Mouse (Mus musculus): ENCODE measurements around the gene Atf1. TPM values are rescaled to one million over a fixed set of nuclear protein-coding genes. Genes with fewer than 3 reads are reported as not detected.
A peak's percentile ranks its signal among the peaks of the same experiment; 100 is the strongest.

Atf1 gene
- polyA plus RNA-seq, 2 experiments, result 24.9 to 29.7 TPM

DNA sequence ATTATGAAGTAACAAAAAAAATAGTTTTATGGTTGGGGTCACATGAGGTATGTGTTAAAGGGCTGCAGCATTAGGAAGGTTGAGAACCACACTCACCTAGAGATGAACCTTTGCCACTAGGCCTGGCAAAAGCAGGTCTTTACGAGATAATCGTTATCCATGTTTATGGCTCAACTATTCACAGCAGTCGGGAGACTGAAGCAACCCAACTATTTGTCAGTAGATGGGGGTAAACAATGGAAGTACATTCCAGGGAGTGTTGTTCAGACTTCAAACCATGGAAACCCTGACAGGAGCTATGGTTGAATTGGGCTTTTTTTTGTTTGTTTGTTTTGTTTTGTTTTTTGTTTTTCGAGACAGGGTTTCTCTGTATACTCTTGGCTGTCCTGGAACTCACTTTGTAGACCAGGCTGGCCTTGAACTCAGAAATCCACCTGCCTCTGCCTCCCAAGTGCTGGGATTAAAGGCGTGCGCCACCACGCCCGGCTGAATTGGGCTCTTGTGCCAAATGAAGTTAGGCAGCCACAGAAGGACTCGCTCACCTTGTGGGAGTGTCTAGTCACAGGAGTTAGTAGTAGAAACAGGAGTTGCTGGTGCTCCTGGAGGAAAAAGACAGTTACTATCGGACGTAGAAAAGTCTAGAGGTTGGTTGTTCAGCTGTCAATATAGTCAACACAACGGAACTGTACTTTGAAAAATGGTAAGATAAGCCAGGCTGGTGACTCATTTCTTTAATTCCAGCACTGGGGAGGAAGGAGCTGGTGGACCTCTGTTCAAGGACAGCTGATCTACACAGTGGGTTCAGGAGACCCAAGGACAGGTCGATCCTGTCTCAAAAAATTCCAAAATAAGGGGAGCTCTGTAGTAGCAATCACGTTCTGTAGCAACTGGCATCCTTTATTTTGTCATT lies 4.3 kb downstream of the Atf1 start:
- TF ChIP-seq CTCF (IDR thresholded peaks at IDR 0.05; ENCODE audit: low read depth) (no peak), EP300 (IDR thresholded peaks at IDR 0.05; ENCODE audit: low read depth) (no peak)
- H3K27ac ChIP-seq, result no peak overlapping the region
- H3K9me3 ChIP-seq (ENCODE audit: control insufficient read depth, low read length), result no peaks in the 10 kb centered on the region
- WGBS (ENCODE audit: insufficient replicate concordance), result 62% methylated on average over 14 of the region's 14 CpGs
- H3K4me1 ChIP-seq (replicated peaks; ENCODE audit: control insufficient read depth in 2 of 2, insufficient read depth in 2 of 2, low read length in 1 of 2), result peaks cover 29 to 37% of the 10 kb centered on the region in 2 experiments
- H3K4me3 ChIP-seq (ENCODE audit: insufficient read depth in 1 of 2, low read depth in 2 of 2, low read length in 2 of 2), result no peak overlapping the region
- DNase-seq (ENCODE audit: low read depth in 3 of 3, low spot score in 3 of 3) (no peak), ATAC-seq (ENCODE audit: insufficient read depth) (no peak)
- H3K9ac ChIP-seq (replicated peaks), result no peak overlapping the region
- H3K36me3 ChIP-seq (replicated peaks; ENCODE audit: control insufficient read depth, insufficient read depth, low read depth), result peaks cover 30% of the 10 kb centered on the region
- H3K4me2 ChIP-seq (ENCODE audit: low read depth), result no peak overlapping the region
- H3K27me3 ChIP-seq (ENCODE audit: control insufficient read depth, insufficient read depth, low read length), result no peaks in the 10 kb centered on the region

DNA sequence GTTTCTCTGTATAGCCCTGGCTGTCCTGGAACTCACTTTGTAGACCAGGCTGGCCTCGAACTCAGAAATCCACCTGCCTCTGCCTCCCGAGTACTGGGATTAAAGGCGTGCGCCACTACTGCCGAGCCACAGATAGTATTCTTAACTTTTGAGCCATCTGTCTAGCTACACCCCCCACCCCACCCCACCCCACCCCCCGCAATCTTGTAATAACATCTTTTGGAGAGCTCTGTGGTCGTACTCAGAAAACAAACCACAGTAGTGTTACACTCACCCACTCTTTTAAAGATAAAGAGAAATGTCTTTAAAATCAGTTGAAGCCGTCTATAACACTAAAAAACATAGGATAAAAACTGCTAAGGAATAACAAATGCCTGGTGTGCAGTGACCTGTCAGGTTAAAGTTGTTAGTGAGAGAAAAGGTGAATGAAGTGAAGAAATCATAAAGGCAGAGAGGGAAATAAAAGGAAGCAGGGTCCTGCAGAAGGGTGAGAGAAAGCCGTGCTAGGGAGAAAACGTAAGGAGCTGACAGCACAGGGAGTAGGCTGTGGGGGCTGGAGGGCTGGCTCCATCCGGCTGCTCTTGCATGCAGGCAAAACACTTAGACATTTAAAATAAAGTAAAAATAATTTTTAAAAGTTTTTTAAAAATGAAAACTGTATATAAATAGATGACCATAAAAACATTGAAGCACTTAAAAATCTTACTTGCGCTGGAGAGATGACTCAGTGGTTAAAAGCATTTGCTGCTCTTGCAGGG lies 7.8 kb downstream of the Atf1 start:
- ATAC-seq (ENCODE audit: insufficient read depth) (peak; percentile 56; the same call in 1 of the 2 replicates), DNase-seq (ENCODE audit: low read depth in 3 of 3, low spot score in 3 of 3) (no peak)
- Histone ChIP-seq H3K27ac (peak overlapping the region; percentile 29; the same call in 1 of the 2 replicates), H3K9me3 (ENCODE audit: control insufficient read depth, low read length) (no peaks in the 10 kb centered on the region), H3K4me1 (replicated peaks; ENCODE audit: control insufficient read depth in 2 of 2, insufficient read depth in 2 of 2, low read length in 1 of 2) (peaks cover 12 to 21% of the 10 kb centered on the region in 2 experiments), H3K4me3 (ENCODE audit: insufficient read depth in 1 of 2, low read depth in 2 of 2, low read length in 2 of 2) (no peak overlapping the region), H3K9ac (replicated peaks) (no peak overlapping the region), H3K27me3 (ENCODE audit: control insufficient read depth, insufficient read depth, low read length) (no peaks in the 10 kb centered on the region), H3K36me3 (replicated peaks; ENCODE audit: control insufficient read depth, insufficient read depth, low read depth) (peaks cover 45% of the 10 kb centered on the region), H3K4me2 (ENCODE audit: low read depth) (no peak overlapping the region)
- 34% methylated on average over 12 of the region's 12 CpGs for WGBS (ENCODE audit: insufficient replicate concordance)
- no peak for TF ChIP-seq EP300 (IDR thresholded peaks at IDR 0.05; ENCODE audit: low read depth)
- no peak for TF ChIP-seq CTCF (IDR thresholded peaks at IDR 0.05; ENCODE audit: low read depth)

DNA sequence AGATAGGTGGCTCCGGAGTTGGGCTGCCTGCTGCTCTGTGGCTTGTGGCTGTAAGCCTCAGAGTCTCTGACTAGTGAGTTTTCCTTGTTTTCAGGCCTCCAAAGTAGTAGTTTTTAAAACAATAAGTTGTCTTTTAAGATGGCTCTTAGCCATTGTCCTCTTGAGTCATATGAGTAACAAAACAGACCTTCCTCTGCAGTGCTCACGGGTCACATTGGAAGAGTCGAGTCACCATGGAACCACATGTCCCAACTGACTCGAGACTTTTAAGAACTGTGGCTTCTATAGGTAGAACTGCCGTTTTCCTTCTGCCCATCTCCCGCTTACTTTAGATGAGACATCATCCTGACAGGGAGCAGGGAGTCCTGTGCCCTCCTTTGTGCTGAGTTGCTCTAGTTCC lies 9.3 kb downstream of the Atf1 start:
- whole genome bisulfite sequencing (ENCODE audit: insufficient replicate concordance), result 71% methylated on average over 6 of the region's 6 CpGs
- Histone ChIP-seq H3K9me3 (ENCODE audit: control insufficient read depth, low read length) (no peaks in the 10 kb centered on the region), H3K36me3 (replicated peaks; ENCODE audit: control insufficient read depth, insufficient read depth, low read depth) (peaks cover 61% of the 10 kb centered on the region), H3K4me3 (ENCODE audit: insufficient read depth in 1 of 2, low read depth in 2 of 2, low read length in 2 of 2) (no peak overlapping the region), H3K27ac (no peak overlapping the region), H3K4me1 (replicated peaks; ENCODE audit: control insufficient read depth in 2 of 2, insufficient read depth in 2 of 2, low read length in 1 of 2) (peaks cover 4 to 10% of the 10 kb centered on the region in 2 experiments; a peak in 3 of 4 replicates), H3K27me3 (ENCODE audit: control insufficient read depth, insufficient read depth, low read length) (no peaks in the 10 kb centered on the region), H3K4me2 (ENCODE audit: low read depth) (no peak overlapping the region), H3K9ac (replicated peaks) (no peak overlapping the region)
- ATAC-seq (ENCODE audit: insufficient read depth) (no peak), DNase-seq (ENCODE audit: low read depth in 3 of 3, low spot score in 3 of 3) (no peak)
- TF ChIP-seq CTCF (IDR thresholded peaks at IDR 0.05; ENCODE audit: low read depth) (no peak), EP300 (IDR thresholded peaks at IDR 0.05; ENCODE audit: low read depth) (no peak)

DNA sequence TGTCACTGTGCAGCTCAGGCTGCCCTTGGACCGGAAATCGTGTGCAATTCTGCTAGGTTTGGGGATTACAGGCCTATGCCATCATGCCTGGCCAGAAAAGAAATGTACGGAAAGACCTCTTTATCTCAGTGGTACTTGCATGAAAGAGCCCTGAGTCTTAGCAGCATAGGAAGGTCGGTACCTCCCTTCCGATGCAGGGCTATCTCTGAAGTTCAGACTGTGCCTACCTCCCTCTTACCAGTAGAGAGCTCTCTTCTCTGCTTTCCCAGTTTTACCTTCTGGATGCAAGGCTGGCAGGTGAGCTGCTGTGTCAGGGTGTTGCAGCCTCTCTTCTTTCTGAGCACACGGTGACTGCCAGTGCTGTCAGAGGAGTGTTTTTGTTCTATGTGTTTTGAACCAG lies 14.2 kb downstream of the Atf1 start:
- Histone ChIP-seq H3K9ac (replicated peaks) (no peak overlapping the region), H3K9me3 (ENCODE audit: control insufficient read depth, low read length) (no peaks in the 10 kb centered on the region), H3K27me3 (ENCODE audit: control insufficient read depth, insufficient read depth, low read length) (no peaks in the 10 kb centered on the region), H3K27ac (no peak overlapping the region), H3K4me2 (ENCODE audit: low read depth) (no peak overlapping the region), H3K4me3 (ENCODE audit: insufficient read depth in 1 of 2, low read depth in 2 of 2, low read length in 2 of 2) (no peak overlapping the region), H3K36me3 (replicated peaks; ENCODE audit: control insufficient read depth, insufficient read depth, low read depth) (peaks cover 70% of the 10 kb centered on the region), H3K4me1 (replicated peaks; ENCODE audit: control insufficient read depth in 2 of 2, insufficient read depth in 2 of 2, low read length in 1 of 2) (no peaks in the 10 kb centered on the region)
- no peak for ATAC-seq (ENCODE audit: insufficient read depth)
- DNase-seq (ENCODE audit: low read depth in 3 of 3, low spot score in 3 of 3), result no peak
- 80% methylated on average over 6 of the region's 6 CpGs for WGBS (ENCODE audit: insufficient replicate concordance)
- TF ChIP-seq EP300 (IDR thresholded peaks at IDR 0.05; ENCODE audit: low read depth) (no peak), CTCF (IDR thresholded peaks at IDR 0.05; ENCODE audit: low read depth) (no peak)

DNA sequence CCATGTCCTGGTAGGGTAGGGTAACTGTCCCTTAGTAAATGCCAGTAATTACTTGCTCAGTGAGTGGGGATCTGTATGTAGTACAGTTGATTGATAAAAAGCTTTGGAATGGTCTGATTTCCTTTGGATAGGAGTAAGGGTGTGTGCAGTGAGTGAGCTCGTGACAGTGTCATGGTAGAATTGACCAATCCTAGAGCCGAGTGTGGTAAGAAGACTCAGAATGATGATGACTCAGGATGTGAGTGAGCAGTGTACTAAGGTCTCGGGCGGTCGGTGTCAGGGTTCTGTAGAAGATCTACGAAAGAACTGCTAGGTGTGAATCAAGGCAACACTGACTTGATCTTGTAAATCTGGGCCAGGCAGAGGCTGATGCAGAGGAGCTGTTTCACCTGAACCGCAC lies 18.3 kb downstream of the Atf1 start:
- Histone ChIP-seq H3K4me3 (ENCODE audit: insufficient read depth in 1 of 2, low read depth in 2 of 2, low read length in 2 of 2) (no peak overlapping the region), H3K9me3 (ENCODE audit: control insufficient read depth, low read length) (no peaks in the 10 kb centered on the region), H3K4me1 (replicated peaks; ENCODE audit: control insufficient read depth in 2 of 2, insufficient read depth in 2 of 2, low read length in 1 of 2) (no peaks in the 10 kb centered on the region), H3K36me3 (replicated peaks; ENCODE audit: control insufficient read depth, insufficient read depth, low read depth) (peaks cover 84% of the 10 kb centered on the region), H3K27me3 (ENCODE audit: control insufficient read depth, insufficient read depth, low read length) (no peaks in the 10 kb centered on the region), H3K27ac (no peak overlapping the region), H3K4me2 (ENCODE audit: low read depth) (no peak overlapping the region), H3K9ac (replicated peaks) (no peak overlapping the region)
- ATAC-seq (ENCODE audit: insufficient read depth) (no peak), DNase-seq (ENCODE audit: low read depth in 3 of 3, low spot score in 3 of 3) (no peak)
- TF ChIP-seq CTCF (IDR thresholded peaks at IDR 0.05; ENCODE audit: low read depth), result no peak
- 91% methylated on average over 7 of the region's 7 CpGs for WGBS (ENCODE audit: insufficient replicate concordance)
